Mouse (Mus musculus): Measurements from ENCODE around the gene Nutm1. TPM values are rescaled to one million over a fixed set of nuclear protein-coding genes. Genes with fewer than 3 reads are reported as not detected.
A peak's percentile ranks its signal among the peaks of the same experiment; 100 is the strongest.

Nutm1 gene
- polyA plus RNA-seq, 1 experiment from 2014 or later, result not detected

DNA sequence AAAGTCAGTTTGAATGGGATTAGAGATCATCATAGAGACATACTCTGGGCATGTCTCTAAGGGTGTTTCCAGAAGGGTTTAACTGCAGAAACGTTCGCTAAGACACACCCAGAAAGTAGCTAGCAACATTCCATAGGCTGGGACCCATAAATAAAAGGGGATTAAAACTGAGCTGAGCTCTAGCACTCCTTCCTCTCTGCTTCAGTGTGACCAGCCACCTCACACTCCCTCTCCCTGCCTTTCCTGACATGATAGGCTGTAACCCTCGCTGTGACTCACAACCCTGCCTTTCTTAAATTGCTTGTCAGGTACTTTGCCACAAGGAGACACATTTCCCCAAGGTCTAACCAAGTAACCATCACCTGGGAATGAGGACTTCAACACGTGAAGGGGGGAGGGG lies 21.1 kb downstream of the Nutm1 start:
- Histone ChIP-seq H3K4me1 (ENCODE audit: control insufficient read depth, insufficient read depth, low read length) (no peaks in the 10 kb centered on the region; the same call in 1 of the 2 replicates), H3K4me3 (ENCODE audit: low read depth, low read length) (no peak overlapping the region), H3K27ac (replicated peaks; ENCODE audit: low read depth, low read length) (no peak overlapping the region), H3K27me3 (ENCODE audit: control insufficient read depth, insufficient read depth, low read length) (no peaks in the 10 kb centered on the region), H3K9me3 (replicated peaks; ENCODE audit: control insufficient read depth, low read length) (no peaks in the 10 kb centered on the region), H3K4me2 (ENCODE audit: low read depth, low read length) (no peak overlapping the region), H3K36me3 (replicated peaks; ENCODE audit: control insufficient read depth, insufficient read depth, low read depth, low read length) (no peaks in the 10 kb centered on the region), H3K9ac (replicated peaks; ENCODE audit: low read length) (no peak overlapping the region)
- DNase-seq (ENCODE audit: low spot score) (no peak), ATAC-seq (replicated peaks; ENCODE audit: insufficient number of reproducible peaks, low FRiP score, low TSS enrichment, low read depth) (no peak)
- WGBS, result 6% methylated on average over 4 of the region's 4 CpGs

DNA sequence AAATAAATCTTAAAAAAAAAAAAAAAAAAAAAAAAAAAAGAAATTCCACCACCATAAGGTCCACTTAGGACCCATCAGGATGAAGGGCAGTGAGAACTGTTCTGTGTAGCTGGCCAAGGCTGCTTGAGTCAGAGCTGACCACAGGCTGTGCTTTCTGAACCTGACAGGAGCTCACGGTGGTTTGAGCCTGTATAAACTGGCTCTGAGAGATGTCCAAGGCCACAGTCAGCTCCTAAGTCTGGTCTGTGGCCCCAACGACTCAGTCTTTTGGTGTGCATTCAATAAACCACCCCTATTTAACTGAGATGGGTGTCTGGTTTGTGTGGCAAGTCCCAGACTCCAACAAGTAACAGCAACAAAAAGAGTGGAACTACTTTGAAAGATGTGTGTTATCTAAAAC lies 22.5 kb downstream of the Nutm1 start:
- no peak for DNase-seq (ENCODE audit: low spot score)
- ATAC-seq (replicated peaks; ENCODE audit: insufficient number of reproducible peaks, low FRiP score, low TSS enrichment, low read depth), result no peak
- Histone ChIP-seq H3K4me2 (ENCODE audit: low read depth, low read length) (no peak overlapping the region), H3K4me1 (ENCODE audit: control insufficient read depth, insufficient read depth, low read length) (no peaks in the 10 kb centered on the region; the same call in 1 of the 2 replicates), H3K9ac (replicated peaks; ENCODE audit: low read length) (no peak overlapping the region), H3K9me3 (replicated peaks; ENCODE audit: control insufficient read depth, low read length) (no peaks in the 10 kb centered on the region), H3K4me3 (ENCODE audit: low read depth, low read length) (no peak overlapping the region), H3K36me3 (replicated peaks; ENCODE audit: control insufficient read depth, insufficient read depth, low read depth, low read length) (no peaks in the 10 kb centered on the region), H3K27me3 (ENCODE audit: control insufficient read depth, insufficient read depth, low read length) (no peaks in the 10 kb centered on the region), H3K27ac (replicated peaks; ENCODE audit: low read depth, low read length) (no peak overlapping the region)
- 82% methylated on average over 2 of the region's 2 CpGs for WGBS

DNA sequence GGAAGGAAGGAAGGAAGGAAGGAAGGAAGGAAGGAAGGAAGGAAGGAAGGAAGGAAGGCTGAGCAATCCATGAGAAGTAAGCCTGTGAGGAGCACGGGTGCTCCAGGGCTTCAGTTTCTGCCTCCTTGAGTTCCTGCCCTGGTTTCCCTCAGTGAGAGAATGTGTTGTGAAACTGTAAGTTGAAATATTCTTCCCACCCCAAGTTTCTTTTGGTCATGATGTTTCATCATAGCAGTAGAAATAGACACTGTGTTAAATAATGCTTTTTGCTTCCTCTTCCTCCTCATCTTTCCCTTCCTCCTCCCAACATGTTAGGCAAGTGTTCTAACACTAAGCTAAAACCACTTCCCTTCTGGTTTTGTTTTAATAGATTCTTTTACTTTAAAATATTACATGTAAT lies 26.5 kb downstream of the Nutm1 start:
- no peak for ATAC-seq (replicated peaks; ENCODE audit: insufficient number of reproducible peaks, low FRiP score, low TSS enrichment, low read depth)
- 82% methylated on average over 1 of the region's 1 CpGs for WGBS
- Histone ChIP-seq H3K27me3 (ENCODE audit: control insufficient read depth, insufficient read depth, low read length) (no peaks in the 10 kb centered on the region), H3K9ac (replicated peaks; ENCODE audit: low read length) (no peak overlapping the region), H3K9me3 (replicated peaks; ENCODE audit: control insufficient read depth, low read length) (no peaks in the 10 kb centered on the region), H3K27ac (replicated peaks; ENCODE audit: low read depth, low read length) (no peak overlapping the region), H3K4me2 (ENCODE audit: low read depth, low read length) (no peak overlapping the region), H3K36me3 (replicated peaks; ENCODE audit: control insufficient read depth, insufficient read depth, low read depth, low read length) (no peaks in the 10 kb centered on the region), H3K4me3 (ENCODE audit: low read depth, low read length) (no peak overlapping the region), H3K4me1 (ENCODE audit: control insufficient read depth, insufficient read depth, low read length) (no peaks in the 10 kb centered on the region)
- DNase-seq (ENCODE audit: low spot score), result no peak

DNA sequence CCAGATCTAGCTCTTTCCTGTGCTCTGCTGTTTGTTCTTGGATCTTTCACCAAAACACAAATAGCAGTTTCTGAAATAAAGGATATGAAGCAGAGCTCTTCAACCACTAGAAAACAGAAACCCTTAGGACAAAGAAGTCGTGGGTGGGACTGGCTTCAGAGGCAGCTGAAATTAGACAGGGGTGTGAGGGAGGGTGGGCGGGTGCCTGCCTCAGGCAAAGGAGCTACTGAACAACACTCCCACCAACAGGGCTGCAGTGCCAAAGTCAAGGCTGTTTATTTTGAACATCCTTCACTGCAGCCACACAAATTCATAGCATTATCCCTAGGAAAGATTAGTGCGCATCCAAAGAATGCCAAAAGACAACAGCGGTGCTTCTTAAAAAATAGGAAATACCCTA lies 34.7 kb downstream of the Nutm1 start:
- ATAC-seq (replicated peaks; ENCODE audit: insufficient number of reproducible peaks, low FRiP score, low TSS enrichment, low read depth) (no peak), DNase-seq (ENCODE audit: low spot score) (no peak)
- Histone ChIP-seq H3K9me3 (replicated peaks; ENCODE audit: control insufficient read depth, low read length) (no peaks in the 10 kb centered on the region), H3K4me1 (ENCODE audit: control insufficient read depth, insufficient read depth, low read length) (no peaks in the 10 kb centered on the region), H3K36me3 (replicated peaks; ENCODE audit: control insufficient read depth, insufficient read depth, low read depth, low read length) (no peaks in the 10 kb centered on the region), H3K27ac (replicated peaks; ENCODE audit: low read depth, low read length) (no peak overlapping the region), H3K4me2 (ENCODE audit: low read depth, low read length) (no peak overlapping the region), H3K27me3 (ENCODE audit: control insufficient read depth, insufficient read depth, low read length) (no peaks in the 10 kb centered on the region), H3K9ac (replicated peaks; ENCODE audit: low read length) (no peak overlapping the region), H3K4me3 (ENCODE audit: low read depth, low read length) (no peak overlapping the region)
- WGBS, result 60% methylated on average over 4 of the region's 4 CpGs

DNA sequence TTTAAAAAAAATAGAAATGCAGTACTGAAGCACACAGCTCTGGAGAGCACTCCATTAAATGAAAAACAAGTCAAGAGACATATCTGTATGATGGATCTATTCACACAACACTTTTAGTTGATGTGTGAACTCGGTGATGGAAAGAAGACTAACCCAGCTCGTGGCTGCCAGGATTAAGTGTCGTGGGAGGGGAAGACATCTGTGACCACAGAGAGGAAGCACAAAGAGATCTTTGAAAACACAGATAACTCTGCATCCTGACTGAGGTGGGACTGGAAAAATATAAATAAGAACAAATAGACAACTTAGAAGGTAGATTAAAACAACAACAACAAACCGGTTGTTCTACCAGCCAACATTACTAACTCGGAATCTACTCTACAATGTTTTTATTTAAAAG lies 36.5 kb downstream of the Nutm1 start:
- no peaks in the 10 kb centered on the region for H3K36me3 ChIP-seq (replicated peaks; ENCODE audit: control insufficient read depth, insufficient read depth, low read depth, low read length)
- no peaks in the 10 kb centered on the region for H3K27me3 ChIP-seq (ENCODE audit: control insufficient read depth, insufficient read depth, low read length)
- H3K9ac ChIP-seq (replicated peaks; ENCODE audit: low read length), result no peak overlapping the region
- DNase-seq (ENCODE audit: low spot score) (no peak), ATAC-seq (replicated peaks; ENCODE audit: insufficient number of reproducible peaks, low FRiP score, low TSS enrichment, low read depth) (no peak)
- no peak overlapping the region for H3K4me2 ChIP-seq (ENCODE audit: low read depth, low read length)
- H3K9me3 ChIP-seq (replicated peaks; ENCODE audit: control insufficient read depth, low read length), result no peaks in the 10 kb centered on the region
- WGBS, result 71% methylated on average over 5 of the region's 5 CpGs
- H3K4me3 ChIP-seq (ENCODE audit: low read depth, low read length), result no peak overlapping the region
- H3K27ac ChIP-seq (replicated peaks; ENCODE audit: low read depth, low read length), result no peak overlapping the region
- H3K4me1 ChIP-seq (ENCODE audit: control insufficient read depth, insufficient read depth, low read length), result no peaks in the 10 kb centered on the region

DNA sequence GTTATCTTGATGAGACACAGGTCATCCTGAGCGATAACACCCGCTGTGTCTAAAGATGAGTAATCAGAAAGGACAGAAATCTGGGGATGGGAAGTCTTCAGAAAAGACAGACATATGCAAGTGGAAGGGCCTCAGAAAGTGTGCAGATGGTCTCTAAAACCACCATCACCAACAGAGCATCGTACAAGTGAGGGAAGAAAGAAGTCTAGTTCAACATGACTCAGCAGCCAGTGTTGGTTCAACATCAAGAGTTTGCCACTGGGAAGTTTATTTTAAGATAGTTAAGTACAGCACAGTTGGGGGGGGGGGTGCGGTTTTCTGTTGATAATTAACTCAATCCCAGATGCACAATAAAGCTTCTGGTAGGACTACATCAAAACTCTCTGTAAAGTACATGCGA lies 38.2 kb downstream of the Nutm1 start:
- H3K4me3 ChIP-seq (ENCODE audit: low read depth, low read length), result no peak overlapping the region
- ATAC-seq (replicated peaks; ENCODE audit: insufficient number of reproducible peaks, low FRiP score, low TSS enrichment, low read depth) (no peak), DNase-seq (ENCODE audit: low spot score) (no peak)
- H3K4me2 ChIP-seq (ENCODE audit: low read depth, low read length), result no peak overlapping the region
- H3K36me3 ChIP-seq (replicated peaks; ENCODE audit: control insufficient read depth, insufficient read depth, low read depth, low read length), result no peaks in the 10 kb centered on the region
- H3K27ac ChIP-seq (replicated peaks; ENCODE audit: low read depth, low read length), result no peak overlapping the region
- H3K4me1 ChIP-seq (ENCODE audit: control insufficient read depth, insufficient read depth, low read length), result no peaks in the 10 kb centered on the region
- no peaks in the 10 kb centered on the region for H3K27me3 ChIP-seq (ENCODE audit: control insufficient read depth, insufficient read depth, low read length)
- WGBS, result 91% methylated on average over 5 of the region's 5 CpGs
- H3K9ac ChIP-seq (replicated peaks; ENCODE audit: low read length), result no peak overlapping the region
- no peaks in the 10 kb centered on the region for H3K9me3 ChIP-seq (replicated peaks; ENCODE audit: control insufficient read depth, low read length)

DNA sequence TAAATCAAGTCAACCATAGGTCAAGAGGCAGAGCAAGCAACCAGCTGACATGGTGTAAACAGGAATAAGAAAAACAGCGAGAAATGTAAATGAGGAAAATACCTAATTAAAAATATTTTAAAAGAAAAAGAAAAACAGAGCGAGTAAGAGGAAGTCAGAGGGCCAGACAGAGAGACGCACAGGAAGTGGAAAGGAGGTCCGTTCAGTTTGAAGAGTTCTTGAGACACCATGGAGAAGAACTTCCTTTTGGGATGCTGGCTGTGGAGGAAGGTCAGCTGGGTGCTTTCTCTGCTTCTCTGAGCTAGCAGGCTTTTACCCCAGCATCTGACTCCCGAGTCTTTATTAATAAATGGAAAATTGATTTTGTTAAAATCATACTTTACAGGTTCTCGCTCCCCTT lies 41.5 kb downstream of the Nutm1 start:
- H3K4me1 ChIP-seq (ENCODE audit: control insufficient read depth, insufficient read depth, low read length), result no peaks in the 10 kb centered on the region
- no peak overlapping the region for H3K27ac ChIP-seq (replicated peaks; ENCODE audit: low read depth, low read length)
- no peaks in the 10 kb centered on the region for H3K9me3 ChIP-seq (replicated peaks; ENCODE audit: control insufficient read depth, low read length)
- no peak overlapping the region for H3K4me2 ChIP-seq (ENCODE audit: low read depth, low read length)
- no peaks in the 10 kb centered on the region for H3K36me3 ChIP-seq (replicated peaks; ENCODE audit: control insufficient read depth, insufficient read depth, low read depth, low read length)
- ATAC-seq (replicated peaks; ENCODE audit: insufficient number of reproducible peaks, low FRiP score, low TSS enrichment, low read depth) (no peak), DNase-seq (ENCODE audit: low spot score) (no peak)
- no peaks in the 10 kb centered on the region for H3K27me3 ChIP-seq (ENCODE audit: control insufficient read depth, insufficient read depth, low read length)
- H3K9ac ChIP-seq (replicated peaks; ENCODE audit: low read length), result no peak overlapping the region
- no peak overlapping the region for H3K4me3 ChIP-seq (ENCODE audit: low read depth, low read length)
- WGBS, result 83% methylated on average over 6 of the region's 6 CpGs

DNA sequence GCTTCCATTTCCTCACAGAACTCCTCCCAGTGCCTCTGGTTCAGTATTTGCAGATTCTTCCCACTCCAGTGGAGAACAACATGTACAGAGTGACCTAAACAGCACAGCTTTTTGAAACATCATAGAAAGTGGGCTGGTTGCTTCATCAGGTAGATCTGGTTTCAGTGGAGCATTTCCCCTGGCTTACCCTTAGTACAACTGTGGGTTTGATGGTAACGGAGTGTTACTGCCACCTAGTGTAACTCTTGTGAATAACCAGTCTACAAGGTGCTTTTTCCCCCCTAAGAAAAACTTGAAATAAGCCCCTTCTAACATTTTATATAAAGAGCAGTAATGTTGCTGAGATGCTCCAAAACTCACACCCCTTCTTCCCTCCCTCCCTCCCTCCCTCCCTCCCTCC lies 43.1 kb downstream of the Nutm1 start:
- DNase-seq (ENCODE audit: low spot score) (peak; percentile 71), ATAC-seq (replicated peaks; ENCODE audit: insufficient number of reproducible peaks, low FRiP score, low TSS enrichment, low read depth) (peak; percentile 66; the same call in 1 of the 2 replicates)
- H3K4me3 ChIP-seq (ENCODE audit: low read depth, low read length), result no peak overlapping the region
- no peaks in the 10 kb centered on the region for H3K27me3 ChIP-seq (ENCODE audit: control insufficient read depth, insufficient read depth, low read length)
- H3K36me3 ChIP-seq (replicated peaks; ENCODE audit: control insufficient read depth, insufficient read depth, low read depth, low read length), result no peaks in the 10 kb centered on the region
- no peak overlapping the region for H3K27ac ChIP-seq (replicated peaks; ENCODE audit: low read depth, low read length)
- WGBS, result 5% methylated on average over 1 of the region's 1 CpGs
- no peaks in the 10 kb centered on the region for H3K4me1 ChIP-seq (ENCODE audit: control insufficient read depth, insufficient read depth, low read length)
- H3K9me3 ChIP-seq (replicated peaks; ENCODE audit: control insufficient read depth, low read length), result no peaks in the 10 kb centered on the region
- H3K4me2 ChIP-seq (ENCODE audit: low read depth, low read length), result no peak overlapping the region
- no peak overlapping the region for H3K9ac ChIP-seq (replicated peaks; ENCODE audit: low read length)

All from embryonic facial prominence, embryonic 11.5 days (tissue).